Mouse (Mus musculus) mouse embryonic stem cell (cell line): Measurements from ENCODE around the gene Mrps34.

Experiments used
- in situ Hi-C, 2 experiments: fragments of 300-500 bp; cut with MboI; formaldehyde crosslinking; loops; 1 replicate in 1 of 2; 3 replicates in 1 of 2; pipeline ENCODE4 v1.14.3; 2019 to 2020; ENCODE audit warnings: low sequenced_read_pairs in 2 of 2, low pct_unique_long_range_greater_than_20kb in 1 of 2, mixed read lengths in 1 of 2; ENCODE audit not compliant: unreplicated experiment in 1 of 2

Mrps34 gene

GRCm38 (mm10) chr17:24894995-24895547 lies at the start of gene Mrps34, which contains the start of gene Eme2:
TSS of gene Mrps34 (plus strand) at chr17:24895116.
TSS of gene Eme2 (minus strand) at chr17:24895087.
- in situ Hi-C loops = no loop called here

- in situ Hi-C loops = no loop called here
These were observed 47.5 kb upstream of the Mrps34 start for GRCm38 (mm10) chr17:24847386-24847785.

GRCm38 (mm10) chr17:24848600-24849031 lies 46.3 kb upstream of the Mrps34 start:
- in situ Hi-C loops = no loop called here

DNA sequence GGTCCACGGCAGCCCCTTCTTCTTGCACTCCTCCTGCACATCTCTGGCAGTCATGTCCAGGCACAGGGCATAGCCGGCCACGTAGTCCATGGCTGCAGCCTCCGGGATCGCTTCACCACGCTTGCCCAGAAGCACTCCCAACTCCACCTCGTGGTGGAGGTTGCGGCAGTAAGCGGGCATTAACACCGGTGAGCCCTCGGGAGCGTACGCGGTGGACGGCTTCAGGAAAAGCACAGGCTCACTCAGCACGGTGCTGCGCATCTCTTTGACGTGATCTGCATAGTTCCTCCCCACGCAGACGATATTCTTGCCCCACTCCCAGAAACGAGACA lies 45.2 kb upstream of the Mrps34 start:
- in situ Hi-C loops = no loop called here

DNA sequence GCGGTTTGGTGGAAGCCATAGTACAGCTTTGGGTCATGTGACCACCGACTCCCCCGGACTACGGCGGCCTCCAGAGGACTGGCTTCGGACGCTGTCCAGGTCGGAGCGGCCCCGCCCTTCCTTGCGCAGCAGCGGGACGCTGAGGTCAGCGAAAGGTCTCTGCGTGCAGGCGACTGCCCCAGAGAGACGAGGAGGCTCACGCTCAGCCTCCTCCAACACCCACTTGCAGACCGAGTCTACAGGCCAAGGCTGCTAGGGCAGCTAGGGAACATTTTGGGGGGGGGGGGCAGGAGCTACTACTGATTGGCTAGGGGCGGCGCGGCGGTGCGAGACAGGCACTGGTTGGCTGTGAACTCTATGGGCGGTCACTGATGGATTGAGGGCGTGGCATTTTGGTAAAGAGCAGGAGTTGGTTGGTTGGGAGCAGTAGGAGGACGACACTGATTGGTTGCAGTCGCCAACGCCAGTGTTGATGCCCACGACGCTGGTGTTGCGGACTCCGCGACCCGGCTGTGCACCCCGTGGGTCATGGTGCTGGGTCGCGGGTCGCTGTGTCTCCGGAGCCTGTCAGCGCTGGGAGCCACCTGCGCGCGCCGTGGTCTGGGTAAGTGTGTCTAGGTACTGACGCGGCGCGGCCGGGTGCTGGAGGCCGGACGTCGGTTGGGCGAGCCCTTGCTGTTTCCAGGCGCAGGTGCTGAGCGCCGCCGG lies 44.7 kb upstream of the Mrps34 start, which contains the start of gene Fahd1:
Gene Fahd1, minus strand, starts transcription at position 300 of the 708 bp plus-strand sequence.
- in situ Hi-C loops = no loop called here

- in situ Hi-C loops = no loop called here
These were observed 44.2 kb upstream of the Mrps34 start for GRCm38 (mm10) chr17:24850773-24851127.

GRCm38 (mm10) chr17:24851381-24852125 lies 43.4 kb upstream of the Mrps34 start:
- in situ Hi-C loops = no loop called here

DNA sequence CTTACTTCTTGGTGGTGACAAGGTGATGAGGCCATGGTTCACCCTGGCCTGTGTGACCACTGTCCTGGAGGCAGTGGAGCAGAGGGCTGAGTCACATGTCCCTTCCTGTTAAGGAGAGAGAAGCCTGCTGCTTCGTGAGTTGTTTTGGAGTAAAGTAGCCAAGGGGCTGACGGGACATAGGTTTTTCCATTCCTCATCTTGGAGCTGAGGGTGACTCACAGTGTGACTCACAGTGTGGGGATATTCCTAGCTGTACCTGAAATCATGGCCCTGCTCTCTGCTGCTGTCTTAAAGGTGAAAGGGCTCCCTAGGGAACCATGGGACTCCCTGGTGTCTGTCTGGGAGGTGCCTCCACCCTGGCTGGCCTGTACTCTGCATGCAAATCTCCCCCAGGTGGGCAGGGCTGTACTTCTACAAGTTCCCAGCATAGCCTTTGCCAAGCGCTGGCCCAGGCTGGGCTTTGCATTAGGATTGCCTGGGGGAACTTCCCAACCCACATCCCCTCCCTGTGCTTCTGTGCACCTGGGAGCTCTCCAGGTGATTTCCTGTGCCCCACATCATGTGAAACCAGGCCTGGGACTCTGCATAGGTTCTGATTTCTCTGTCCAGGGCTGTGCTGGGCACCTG lies 39.0 kb upstream of the Mrps34 start:
- in situ Hi-C loops = no loop called here

GRCm38 (mm10) chr17:24856589-24856988 lies 38.3 kb upstream of the Mrps34 start:
- in situ Hi-C loops = no loop called here

DNA sequence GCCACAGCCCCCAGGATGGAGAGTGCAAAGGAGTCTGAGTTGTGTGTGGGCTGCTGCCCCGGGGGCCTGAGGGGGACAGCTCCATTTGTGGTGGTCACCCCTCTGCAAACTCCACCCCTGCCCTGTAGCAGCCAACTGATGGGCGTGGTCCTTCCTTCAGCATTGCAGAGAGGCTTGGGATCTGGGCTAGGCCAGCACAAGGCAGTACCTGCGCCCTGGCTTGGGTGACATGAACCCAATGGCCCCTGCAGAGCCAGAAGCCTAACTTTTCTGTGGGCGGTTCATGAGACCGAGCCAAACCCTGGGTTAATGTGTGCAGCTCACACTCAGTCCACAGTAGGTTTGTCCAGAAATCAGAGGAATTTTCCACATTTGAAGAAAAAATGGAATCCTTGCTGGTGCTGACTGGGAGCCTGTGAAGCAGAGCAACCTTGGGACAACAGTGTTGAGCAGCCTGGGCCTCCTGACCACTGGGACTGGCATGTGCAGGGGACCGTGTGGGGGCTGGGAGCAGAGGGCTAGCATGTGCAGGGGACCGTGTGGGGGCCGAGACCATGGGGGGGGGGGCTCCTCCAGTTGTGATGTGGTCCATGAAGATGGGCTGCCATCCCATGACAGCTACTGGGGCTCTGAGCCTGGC lies 37.0 kb upstream of the Mrps34 start:
- in situ Hi-C loops = no loop called here

DNA sequence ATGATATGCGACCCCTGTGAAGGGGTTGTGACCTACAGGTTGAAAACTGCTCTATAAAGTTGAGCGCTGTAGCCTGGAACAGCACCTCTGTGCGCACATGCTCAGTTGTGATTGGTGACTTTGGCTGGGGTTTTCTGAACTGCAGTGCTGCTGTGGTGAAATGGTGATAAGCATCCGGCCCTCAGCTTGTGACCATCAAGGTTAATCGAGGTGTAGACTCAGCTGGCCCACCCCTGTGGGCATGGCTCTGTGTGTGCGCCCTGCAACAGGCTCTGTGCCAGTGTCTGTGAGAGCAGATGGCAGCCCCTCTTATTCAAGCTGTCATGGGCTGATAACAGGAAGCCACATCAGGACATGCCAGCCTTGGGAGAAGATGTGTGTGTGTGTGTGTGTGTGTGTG lies 35.9 kb upstream of the Mrps34 start:
- in situ Hi-C loops = no loop called here

DNA sequence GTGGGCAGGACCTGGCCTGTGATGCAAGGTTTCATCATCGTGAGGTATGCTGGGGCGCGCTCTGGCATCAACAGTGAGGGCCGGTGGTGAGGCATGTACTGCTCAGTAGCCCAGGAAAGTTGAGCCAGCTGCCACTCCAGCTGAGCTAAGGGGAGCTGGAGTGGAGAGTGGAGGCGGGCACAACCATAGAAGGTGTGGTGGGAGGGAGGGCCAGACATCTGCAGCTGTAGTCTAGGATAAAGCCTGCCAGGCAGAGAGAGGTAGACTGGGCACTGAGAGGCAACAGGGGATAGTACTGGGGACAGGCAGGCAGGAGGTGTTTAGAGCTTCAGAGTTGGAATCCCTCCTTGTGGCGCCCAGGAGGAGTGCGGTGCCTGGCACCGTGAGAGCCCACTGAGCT lies 34.8 kb upstream of the Mrps34 start:
- in situ Hi-C loops = no loop called here

DNA sequence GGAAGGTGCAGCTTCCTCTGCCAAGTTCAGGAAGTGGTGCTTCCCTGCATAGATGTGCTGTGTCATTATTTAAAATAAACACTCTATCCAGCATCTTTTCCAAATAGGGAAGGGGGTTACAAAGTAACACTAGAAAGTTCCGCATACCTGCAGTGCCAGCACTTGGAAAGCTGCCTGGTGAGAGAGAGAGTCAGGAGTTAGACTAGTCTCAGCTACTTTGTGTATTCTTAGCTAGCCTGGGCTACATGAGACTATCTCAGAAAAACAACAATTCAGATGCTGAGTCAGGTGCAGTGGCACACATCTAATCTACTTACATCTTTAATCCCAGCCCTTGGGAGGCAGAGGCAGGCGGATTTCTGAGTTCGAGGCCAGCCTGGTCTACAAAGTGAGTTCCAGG lies 33.1 kb upstream of the Mrps34 start:
- in situ Hi-C loops = no loop called here

DNA sequence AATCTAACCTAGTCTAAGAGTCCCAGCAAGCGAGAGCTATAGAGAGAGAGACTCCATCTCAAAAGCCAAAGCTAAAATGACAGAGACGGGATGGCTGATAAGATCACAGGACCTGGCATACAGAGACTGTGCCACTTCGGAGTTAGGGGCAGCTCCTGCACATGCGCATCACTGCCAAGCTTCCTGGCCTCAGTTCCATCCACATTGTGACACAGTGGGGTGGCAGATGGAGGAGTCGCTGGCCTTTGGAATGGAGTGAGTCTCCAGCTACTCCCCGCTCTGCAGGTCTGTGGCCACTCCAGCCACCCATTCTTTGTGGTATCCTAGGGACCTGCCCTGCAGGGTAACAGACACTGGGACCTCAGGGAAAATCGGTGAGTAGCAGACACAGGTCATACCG lies 29.1 kb upstream of the Mrps34 start, which contains the start of gene Igfals:
Gene Igfals, plus strand, starts transcription at position 222 of the 400 bp plus-strand sequence.
- in situ Hi-C loops = no loop called here

DNA sequence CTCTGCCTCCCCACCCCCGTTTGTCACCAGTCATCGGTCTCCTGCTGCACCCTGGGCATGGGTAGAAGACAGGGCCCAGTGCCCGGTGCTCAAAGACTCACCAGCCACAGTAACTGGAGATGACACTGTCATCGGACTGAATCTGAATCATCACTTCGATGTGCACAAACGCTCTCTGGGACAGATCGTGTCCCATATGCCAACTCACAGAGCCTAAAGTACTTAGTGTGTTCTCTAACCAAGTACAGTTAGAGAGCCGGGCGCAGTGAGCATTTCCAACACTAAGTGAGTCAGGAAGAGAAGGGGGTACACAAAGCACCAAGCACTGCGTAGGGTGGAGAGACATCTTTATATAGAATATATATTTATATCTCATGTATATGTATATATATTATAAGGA lies 27.0 kb upstream of the Mrps34 start:
- in situ Hi-C loops = no loop called here

DNA sequence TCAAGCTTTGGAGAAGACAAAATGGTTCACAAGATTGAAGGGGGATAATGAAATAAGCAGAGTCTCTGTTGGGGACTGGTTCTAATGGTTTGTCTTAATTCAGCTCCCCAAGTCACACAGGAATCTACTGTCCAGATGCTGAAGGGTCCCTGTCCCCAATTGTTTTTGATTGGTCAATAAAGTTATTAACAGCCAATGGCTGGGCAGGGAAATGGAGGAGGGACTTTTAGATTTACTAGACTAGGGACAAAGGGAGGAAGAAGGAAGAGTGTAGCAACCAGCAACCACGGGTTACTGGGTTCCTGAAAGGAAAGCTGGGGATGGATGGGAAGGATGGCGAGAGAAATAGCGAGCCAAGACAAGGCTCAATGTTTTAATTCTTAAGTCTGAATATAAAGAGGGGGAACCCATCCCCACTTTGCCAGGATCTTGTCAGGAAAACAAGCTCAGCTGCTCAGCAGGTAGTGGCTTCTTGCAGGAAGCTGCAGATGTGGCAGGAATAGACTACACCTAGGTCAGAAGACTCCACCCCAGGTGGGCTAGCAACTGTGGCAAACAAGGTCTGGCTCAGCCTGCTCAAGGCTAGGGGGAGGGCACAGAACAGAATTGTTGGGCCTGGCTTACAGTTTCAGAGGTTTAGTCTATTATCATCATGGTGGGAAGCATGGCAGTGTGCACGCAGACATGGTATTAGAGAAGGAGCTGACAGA lies 21.1 kb upstream of the Mrps34 start:
- in situ Hi-C loops = no loop called here

- in situ Hi-C loops = no loop called here
These were observed 20.5 kb upstream of the Mrps34 start for GRCm38 (mm10) chr17:24874405-24874745.

DNA sequence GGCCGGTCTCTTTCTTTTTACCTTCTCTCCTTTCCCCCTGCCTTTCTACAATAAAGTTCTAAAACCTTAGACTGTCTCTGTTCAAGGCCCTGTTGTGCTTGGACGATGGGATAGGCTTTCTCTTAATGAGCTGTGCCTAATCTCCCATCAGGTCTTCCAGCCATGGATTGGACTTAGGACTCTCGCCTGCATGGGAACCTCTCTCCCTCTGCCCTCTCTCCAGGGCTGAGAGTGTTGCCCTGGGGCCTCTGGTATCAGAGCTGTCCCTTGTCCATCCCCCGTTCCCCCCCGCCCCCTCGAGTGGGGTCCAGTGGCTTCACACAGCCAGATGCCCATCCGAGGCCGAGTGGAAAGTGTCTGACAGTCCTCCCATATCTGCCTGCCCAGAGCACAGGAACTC lies 19.9 kb upstream of the Mrps34 start:
- in situ Hi-C loops = no loop called here
